Mouse (Mus musculus) heart, adult 18-20 months (tissue): Measurements from ENCODE around the gene Rmdn2. TPM values are rescaled to one million over a fixed set of nuclear protein-coding genes. Genes with fewer than 3 reads are reported as not detected.

Experiments used
- DNase-seq, 2 experiments: peaks; one replicate each; pipeline ENCODE4 v3.0.0; 2021 to 2022; ENCODE audit warnings: mixed read lengths in 1 of 2
- long read RNA-seq, 2 experiments: library from polyadenylated mRNA; stranded (forward); transcript quantifications; one replicate each; pipeline ENCODE4 v2.0.0; 2021
- total RNA-seq, 2 experiments: library from RNA; stranded (reverse); gene quantifications; 2 replicates each; pipeline ENCODE4 v1.2.3; 2021

Gene Rmdn2
- total RNA-seq, result 10 to 100 TPM; 12.5 to 13.1 TPM
- long read RNA-seq, experiment 1, partial matches to known transcripts, result 2 of 8 reads
- long read RNA-seq, experiment 1, other reads (novel, unspliced or antisense), result 6 of 8 reads
- long read RNA-seq, experiment 2, partial matches to known transcripts, result 0 of 4 reads
- long read RNA-seq, experiment 2, other reads (novel, unspliced or antisense), result 4 of 4 reads

DNA sequence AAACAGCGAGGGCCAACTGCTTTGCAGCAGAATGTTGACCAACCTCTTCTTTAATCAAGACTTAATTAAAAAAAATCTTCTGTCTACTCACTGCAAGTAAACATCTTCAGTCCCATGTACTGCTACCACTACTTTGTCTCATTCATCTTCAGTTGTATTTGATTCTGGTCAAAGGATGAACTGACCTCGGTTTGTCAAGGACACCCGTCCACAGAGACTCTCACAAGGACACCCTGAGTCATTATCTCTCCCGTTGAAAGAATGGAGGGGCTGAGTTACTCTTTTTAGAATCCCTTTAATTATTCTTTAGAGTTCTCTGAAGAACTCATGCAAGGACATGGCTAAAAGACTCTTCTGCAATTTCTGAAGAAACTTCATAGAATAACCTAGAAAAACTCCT lies at the start of gene Rmdn2:
Gene Rmdn2, plus strand, starts transcription at position 319 of the 400 bp plus-strand sequence.
- no peak for DNase-seq

GRCm38 (mm10) chr17:79563067-79563620 lies 48.5 kb upstream of the Rmdn2 start:
- DNase-seq, result no peak

GRCm38 (mm10) chr17:79563721-79564120 lies 47.9 kb upstream of the Rmdn2 start:
- DNase-seq, result no peak

GRCm38 (mm10) chr17:79565241-79565961 lies 46.3 kb upstream of the Rmdn2 start:
- DNase-seq, result no peak

GRCm38 (mm10) chr17:79568401-79568800 lies 43.3 kb upstream of the Rmdn2 start:
- DNase-seq, result no peak

DNA sequence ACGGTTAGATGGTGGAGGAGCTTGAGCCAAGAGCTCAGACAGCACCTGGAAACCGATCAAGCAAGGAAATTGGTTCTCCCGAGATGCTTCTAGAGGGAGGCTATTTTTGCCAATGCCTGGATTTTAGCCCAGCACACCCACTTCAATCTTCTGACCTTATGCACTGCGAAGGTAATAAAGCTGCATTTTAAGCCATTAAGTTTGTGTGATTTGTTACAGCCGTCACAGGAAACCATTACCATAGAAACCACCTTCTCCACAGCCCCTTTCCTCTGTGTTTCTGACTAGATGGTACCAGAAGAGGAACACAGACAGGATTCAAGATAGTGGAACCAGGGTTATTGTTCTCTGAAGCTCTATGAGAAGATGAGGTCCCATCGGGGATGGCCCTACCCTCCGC lies 33.3 kb upstream of the Rmdn2 start:
- DNase-seq, result peak in 1 of 2 experiments; percentile 9

DNA sequence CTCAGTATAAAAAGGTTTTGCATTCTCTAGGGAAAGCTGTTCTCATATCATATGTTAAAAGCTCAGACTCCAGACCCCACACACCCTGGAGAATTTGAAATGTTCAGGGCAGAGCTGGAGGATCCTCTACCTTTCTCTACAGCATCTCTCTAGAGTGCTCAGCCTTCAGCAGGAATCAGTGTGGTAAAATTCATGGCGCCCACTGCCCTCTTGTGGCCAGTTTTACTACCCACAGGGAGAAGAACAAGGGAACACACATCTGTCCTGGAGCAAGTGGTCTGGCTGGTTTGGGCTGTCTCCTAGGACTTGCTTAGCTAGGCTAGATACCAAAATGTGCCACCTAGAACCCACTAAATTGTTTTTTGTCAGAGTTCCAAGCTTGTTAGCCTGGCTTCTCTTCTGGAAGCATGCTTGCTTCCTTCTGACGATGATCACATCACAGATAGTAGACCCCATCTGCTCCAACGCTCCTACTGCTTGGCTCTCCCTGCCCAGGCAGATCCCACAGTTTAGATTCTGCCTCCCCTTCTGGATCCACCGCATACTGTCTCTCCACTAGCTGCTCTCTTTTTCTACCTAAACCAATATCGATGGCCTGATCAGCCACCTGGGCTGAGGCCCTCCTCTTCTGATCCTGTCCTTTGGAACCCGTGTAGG lies 31.3 kb upstream of the Rmdn2 start:
- DNase-seq, result peak; percentile 66 to 88

DNA sequence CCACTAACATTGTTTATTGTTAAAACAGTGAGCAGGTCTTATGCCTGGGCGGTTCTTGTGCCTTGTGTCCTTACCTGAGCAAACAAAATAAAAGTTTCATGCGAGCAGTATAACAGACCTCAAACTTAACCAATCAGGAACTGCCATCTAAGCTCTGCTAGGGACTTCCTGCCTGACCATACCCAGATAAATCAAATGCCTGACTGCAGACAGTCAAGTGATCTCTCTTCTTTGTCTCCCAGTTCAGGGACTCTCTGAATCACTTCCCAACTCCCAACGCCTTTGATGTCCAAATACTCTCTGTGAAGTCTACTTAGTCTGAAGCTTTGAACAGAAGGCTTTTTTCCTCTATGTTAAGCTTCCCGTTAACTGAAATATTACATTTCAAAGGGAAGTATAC lies 28.2 kb upstream of the Rmdn2 start:
- no peak for DNase-seq

GRCm38 (mm10) chr17:79584246-79584800 lies 27.3 kb upstream of the Rmdn2 start:
- DNase-seq, result no peak

GRCm38 (mm10) chr17:79589913-79590312 lies 21.8 kb upstream of the Rmdn2 start:
- DNase-seq, result no peak

DNA sequence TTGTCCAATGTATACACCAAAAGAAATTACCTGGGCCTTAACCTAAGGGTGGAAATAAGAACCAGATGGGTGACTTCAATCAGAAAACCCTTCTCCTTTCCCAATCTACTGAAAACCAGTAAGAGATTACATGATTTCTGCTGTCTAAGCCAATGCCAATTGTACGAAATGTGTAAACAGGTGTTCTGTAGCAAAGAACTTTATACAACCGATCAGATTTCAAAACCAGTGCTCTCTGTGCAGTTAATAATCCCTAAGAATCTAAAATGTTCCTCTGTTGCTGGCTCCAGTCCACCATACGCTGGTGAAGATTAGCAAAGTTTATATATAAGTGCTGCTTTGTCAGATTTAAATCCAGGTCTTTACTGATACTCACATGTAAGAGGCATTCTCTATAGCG lies 15.7 kb upstream of the Rmdn2 start:
- no peak for DNase-seq

- no peak for DNase-seq
Measured at GRCm38 (mm10) chr17:79598151-79598550, 13.5 kb upstream of the Rmdn2 start.

DNA sequence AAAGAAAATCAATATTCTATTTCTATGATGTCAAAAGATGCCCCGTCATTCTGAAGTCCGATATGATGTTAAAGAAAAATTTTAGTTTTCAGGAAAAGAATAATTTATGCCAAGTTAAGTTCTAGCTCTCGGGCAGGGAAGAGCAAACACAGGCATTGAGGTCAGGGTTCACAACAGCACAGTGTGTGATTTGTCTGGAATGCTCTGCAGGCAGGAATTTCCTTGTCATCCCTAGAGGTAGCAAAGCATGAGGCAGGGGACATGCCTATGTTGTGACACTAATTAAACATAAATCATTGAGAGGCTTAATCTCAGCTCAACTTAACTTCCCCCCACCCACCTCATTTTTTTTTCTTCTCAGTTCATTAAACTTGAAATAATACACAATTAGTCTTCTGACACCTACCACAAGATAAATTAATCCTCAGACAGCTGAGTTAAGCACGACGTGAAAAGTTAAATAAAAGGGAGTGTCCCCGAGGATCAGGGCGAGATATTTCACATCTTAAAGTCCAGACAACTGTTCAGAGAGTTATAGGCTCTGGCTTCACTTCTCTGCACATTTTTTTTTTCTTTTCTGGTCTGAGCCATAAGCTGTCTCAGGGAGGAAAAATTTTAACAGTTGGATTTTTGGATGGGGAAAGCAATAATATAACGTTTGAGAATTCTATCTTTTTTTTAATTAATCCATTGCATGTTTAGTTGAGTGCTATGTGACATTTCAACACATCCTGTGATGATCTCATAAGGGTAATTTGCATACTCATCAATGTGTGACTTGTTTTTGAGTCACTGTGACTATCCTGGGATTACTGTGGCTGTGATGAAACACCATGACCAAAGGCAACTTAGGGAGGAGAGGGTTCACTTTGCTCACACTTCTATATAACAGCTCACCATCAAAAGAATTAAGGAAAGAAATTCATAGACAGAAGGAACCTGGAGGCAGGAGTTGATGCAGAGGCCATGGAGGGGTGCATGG lies 12.8 kb upstream of the Rmdn2 start:
- no peak for DNase-seq

GRCm38 (mm10) chr17:79600108-79600507 lies 11.6 kb upstream of the Rmdn2 start:
- DNase-seq, result no peak

GRCm38 (mm10) chr17:79602381-79602780 lies 9.3 kb upstream of the Rmdn2 start:
- DNase-seq, result no peak

DNA sequence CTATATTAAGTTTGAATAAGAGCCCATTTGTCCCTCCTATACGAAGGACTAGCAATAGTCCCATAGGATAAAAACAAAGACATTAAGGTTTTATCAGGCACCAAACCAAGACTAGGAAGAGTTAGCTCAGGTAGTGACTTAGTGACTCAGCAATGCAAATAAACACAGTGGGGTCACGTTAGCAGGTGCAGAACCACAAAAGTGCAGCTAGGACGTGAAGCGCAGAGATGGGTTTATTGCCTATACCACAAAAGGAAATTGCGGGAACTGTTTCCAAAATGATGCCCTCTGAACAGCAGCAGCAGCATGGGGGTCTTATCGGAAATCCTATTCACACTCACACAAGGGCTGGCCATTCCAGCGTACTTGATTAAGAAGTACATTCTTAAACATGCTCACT lies 8.2 kb upstream of the Rmdn2 start:
- DNase-seq, result no peak

- DNase-seq, result no peak
Measured at GRCm38 (mm10) chr17:79605794-79606193, 5.9 kb upstream of the Rmdn2 start.

DNA sequence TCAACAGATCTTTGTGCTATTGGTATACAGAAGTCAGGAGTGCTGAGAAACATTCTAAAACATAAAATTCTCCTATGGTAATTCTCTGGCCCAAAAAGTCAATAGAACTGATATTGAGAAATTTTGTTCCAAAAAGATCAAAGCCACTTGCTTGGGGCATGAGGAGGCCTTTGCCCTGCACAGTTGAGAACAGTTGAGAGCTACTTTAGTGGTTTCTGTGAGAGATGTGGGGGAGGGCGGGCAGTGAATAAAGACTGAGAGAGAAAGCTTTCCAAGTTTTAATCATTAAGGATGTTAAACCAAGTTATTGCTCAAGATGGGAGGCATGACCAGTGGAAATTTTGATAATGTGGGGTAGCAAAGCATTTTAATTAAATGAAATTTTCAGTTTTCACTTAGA lies 2.0 kb upstream of the Rmdn2 start:
- peak in 1 of 2 experiments; percentile 6 for DNase-seq

DNA sequence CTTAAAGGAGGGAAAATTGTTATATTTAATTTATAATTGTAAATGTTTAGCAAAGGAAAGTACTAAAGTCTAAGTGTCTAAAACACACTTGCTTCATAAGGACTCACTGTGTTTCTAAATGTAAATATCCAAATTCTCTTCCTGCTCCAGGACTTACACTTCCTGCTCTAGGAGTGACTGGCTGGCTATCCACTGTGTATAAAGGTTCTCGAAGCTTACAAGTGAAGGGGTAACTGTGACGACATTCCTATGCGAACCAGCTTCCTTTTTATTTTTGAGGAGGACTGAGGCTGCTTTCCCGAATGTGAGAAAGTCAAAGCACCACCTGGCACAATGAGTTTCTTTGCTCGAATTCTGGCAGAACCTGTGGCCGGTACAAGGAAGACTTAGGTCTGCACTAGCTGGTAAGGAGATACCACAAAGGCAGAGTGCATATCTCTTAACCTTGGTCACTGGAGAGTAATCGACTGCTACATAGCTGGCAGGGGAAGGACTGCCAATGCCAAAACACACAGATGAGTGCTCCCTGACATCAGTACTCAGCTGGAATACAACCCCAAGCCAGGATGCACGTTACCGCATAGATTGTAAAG lies 1.4 kb upstream of the Rmdn2 start:
- no peak for DNase-seq

DNA sequence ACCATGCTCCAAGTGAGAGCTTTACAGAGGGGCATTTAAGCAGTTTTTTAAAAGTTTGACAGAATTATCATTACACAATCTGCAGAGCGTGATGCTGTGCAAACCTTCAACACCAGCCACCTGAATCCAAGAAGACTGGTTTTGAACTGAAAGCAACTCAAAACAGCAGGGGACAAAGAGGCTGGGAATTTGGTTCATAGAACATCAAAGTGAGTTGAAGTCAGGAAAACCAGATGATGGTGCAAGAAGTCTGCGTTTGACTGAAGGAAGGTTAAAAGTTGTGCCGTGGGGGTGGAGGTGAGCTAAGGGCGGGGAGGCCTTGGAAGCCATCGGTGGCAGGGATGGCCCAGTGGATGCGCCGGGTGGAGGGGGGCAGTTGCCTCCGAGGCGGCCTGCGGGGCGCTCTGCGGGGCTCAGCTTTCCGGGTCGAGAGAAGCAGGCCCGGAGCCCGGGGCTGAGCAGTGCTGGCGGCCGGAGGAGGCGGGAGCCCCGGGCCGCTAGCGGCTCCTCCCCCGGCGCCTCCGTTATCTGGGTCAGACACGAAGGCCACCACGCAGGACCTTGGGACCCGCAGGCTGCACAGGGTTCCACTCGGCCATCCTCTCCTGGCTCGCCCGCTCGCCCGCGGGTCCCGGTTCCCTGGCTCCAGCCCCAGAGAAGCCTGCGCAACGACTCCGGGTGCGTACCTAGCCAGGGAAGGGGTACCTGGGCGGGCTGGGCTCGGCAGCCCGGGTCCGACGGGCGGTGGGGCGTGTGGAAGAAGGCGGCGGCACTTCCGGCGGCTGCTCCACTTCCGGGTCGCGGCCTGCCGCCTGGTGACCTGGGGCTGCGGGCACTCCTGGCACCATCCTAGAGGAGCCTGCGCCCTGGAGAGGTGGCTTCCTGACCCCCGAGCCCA lies 3.3 kb downstream of the Rmdn2 start:
- DNase-seq, result peak; percentile 73 to 80
